Mouse (Mus musculus) hindbrain, embryonic 12.5 days (tissue): ENCODE measurements around the gene Ankrd26. TPM values are rescaled to one million over a fixed set of nuclear protein-coding genes. Genes with fewer than 3 reads are reported as not detected.
A peak's percentile ranks its signal among the peaks of the same experiment; 100 is the strongest.
"Not testable (repeated sequence)": the region's sequence is repeated elsewhere in the genome, so short reads cannot be mapped to it uniquely, and the experiment has no call there.

Experiments
- ATAC-seq: fragments of 200-750 bp; cut with Nextera tagmentation; 2 replicates; pipeline ENCODE4 v1.8.0; 2017; ENCODE audit warnings: moderate TSS enrichment; ENCODE audit not compliant: low FRiP score
- H3K27ac ChIP-seq: fragments of 300-500 bp; sonication (generic); 2 replicates; pipeline ENCODE4 v1.5.1; 2016; ENCODE audit warnings: mild to moderate bottlenecking
- H3K27me3 ChIP-seq: fragments of 300-500 bp; sonication (generic); 2 replicates; pipeline ENCODE4 v1.6.1; 2016; ENCODE audit warnings: mild to moderate bottlenecking
- H3K36me3 ChIP-seq: fragments of 300-500 bp; sonication (generic); 2 replicates; pipeline ENCODE4 v1.6.1; 2016; ENCODE audit warnings: mild to moderate bottlenecking
- H3K4me1 ChIP-seq: fragments of 300-500 bp; sonication (generic); 2 replicates; pipeline ENCODE4 v1.6.1; 2016
- H3K4me2 ChIP-seq: fragments of 300-500 bp; sonication (generic); replicated peaks from 2 replicates; pipeline ENCODE4 v1.6.1; 2016; ENCODE audit warnings: mild to moderate bottlenecking
- H3K4me3 ChIP-seq: fragments of 300-500 bp; sonication (generic); 2 replicates; pipeline ENCODE4 v1.5.1; 2016; ENCODE audit warnings: mild to moderate bottlenecking
- H3K9ac ChIP-seq: fragments of 300-500 bp; sonication (generic); 2 replicates; pipeline ENCODE4 v1.6.1; 2016; ENCODE audit warnings: mild to moderate bottlenecking, moderate library complexity
- H3K9me3 ChIP-seq: fragments of 300-500 bp; sonication (generic); replicated peaks from 2 replicates; pipeline ENCODE4 v1.6.1; 2016; ENCODE audit warnings: mild to moderate bottlenecking
- WGBS: fragments of 180-500 bp; shearing (Covaris S2); methylation state at CpG from one replicate; pipeline ENCODE4 v1.1.7; 2016; 5-methylcytosine and 5-hydroxymethylcytosine counted together
- polyA plus RNA-seq: library from polyadenylated mRNA; unstranded; fragments of >200 nt; fragmentation: Nextera tagmentation; extraction: Ambion mirVana; gene quantifications from 2 replicates; pipeline ENCODE4 v1.2.1, GENCODE M21; 2016

Gene Ankrd26
- polyA plus RNA-seq, 1 experiment from 2014 or later, result 17.3 TPM

- ATAC-seq, result no peak
- H3K9ac ChIP-seq, result no peak overlapping the region
- peaks cover 11% of the 10 kb centered on the region for H3K4me1 ChIP-seq
- no peaks in the 10 kb centered on the region for H3K27me3 ChIP-seq
- H3K36me3 ChIP-seq, result no peaks in the 10 kb centered on the region
- H3K9me3 ChIP-seq, result no peaks in the 10 kb centered on the region
- H3K4me3 ChIP-seq, result no peak overlapping the region
- no peak overlapping the region for H3K27ac ChIP-seq
- WGBS, result 90% methylated on average over 3 of the region's 3 CpGs
- no peak overlapping the region for H3K4me2 ChIP-seq
These were observed 5.8 kb upstream of the Ankrd26 start for GRCm38 (mm10) chr6:118567816-118568215.

GRCm38 (mm10) chr6:118561225-118561624 is 801 bp downstream of the Ankrd26 start:
- Histone ChIP-seq H3K9ac (peak overlapping the region; percentile 83), H3K4me3 (peak overlapping the region; percentile 68), H3K27me3 (no peaks in the 10 kb centered on the region), H3K4me2 (peak overlapping the region; percentile 91), H3K4me1 (peaks cover 30% of the 10 kb centered on the region), H3K27ac (no peak overlapping the region), H3K9me3 (no peaks in the 10 kb centered on the region), H3K36me3 (peaks cover 26% of the 10 kb centered on the region)
- WGBS, result 85% methylated on average over 8 of the region's 8 CpGs
- ATAC-seq, result no peak

GRCm38 (mm10) chr6:118538627-118539026 is 23.4 kb downstream of the Ankrd26 start:
- Histone ChIP-seq H3K27ac (no peak overlapping the region), H3K4me3 (no peak overlapping the region), H3K9me3 (no peaks in the 10 kb centered on the region), H3K36me3 (peaks cover 60% of the 10 kb centered on the region), H3K27me3 (no peaks in the 10 kb centered on the region), H3K9ac (no peak overlapping the region), H3K4me2 (no peak overlapping the region), H3K4me1 (no peaks in the 10 kb centered on the region)
- no peak for ATAC-seq
- 96% methylated on average over 4 of the region's 4 CpGs for WGBS

- peaks cover 53% of the 10 kb centered on the region for H3K36me3 ChIP-seq
- not testable (repeated sequence) for H3K27me3 ChIP-seq, H3K4me2 ChIP-seq, H3K27ac ChIP-seq, H3K9me3 ChIP-seq, H3K4me1 ChIP-seq, H3K4me3 ChIP-seq, H3K9ac ChIP-seq, ATAC-seq
These were observed 24.8 kb downstream of the Ankrd26 start for GRCm38 (mm10) chr6:118537201-118537600.

GRCm38 (mm10) chr6:118535321-118535720 is 26.7 kb downstream of the Ankrd26 start:
- no peak for ATAC-seq
- no peak overlapping the region for H3K4me2 ChIP-seq
- H3K27ac ChIP-seq, result no peak overlapping the region
- no peaks in the 10 kb centered on the region for H3K27me3 ChIP-seq
- no peaks in the 10 kb centered on the region for H3K9me3 ChIP-seq
- H3K4me1 ChIP-seq, result no peaks in the 10 kb centered on the region
- H3K4me3 ChIP-seq, result no peak overlapping the region
- H3K9ac ChIP-seq, result no peak overlapping the region
- 92% methylated on average over 10 of the region's 10 CpGs for WGBS
- H3K36me3 ChIP-seq, result peaks cover 66% of the 10 kb centered on the region

GRCm38 (mm10) chr6:118533381-118533780 is 28.6 kb downstream of the Ankrd26 start:
- peaks cover 65% of the 10 kb centered on the region for H3K36me3 ChIP-seq
- H3K4me3 ChIP-seq, result no peak overlapping the region

GRCm38 (mm10) chr6:118520668-118521067 is 41.4 kb downstream of the Ankrd26 start:
- no peak overlapping the region for H3K27ac ChIP-seq
- 92% methylated on average over 7 of the region's 7 CpGs for WGBS
- H3K36me3 ChIP-seq, result peaks cover 78% of the 10 kb centered on the region
- ATAC-seq, result no peak
- no peak overlapping the region for H3K4me2 ChIP-seq
- no peak overlapping the region for H3K4me3 ChIP-seq
- no peaks in the 10 kb centered on the region for H3K27me3 ChIP-seq
- H3K9me3 ChIP-seq, result no peaks in the 10 kb centered on the region
- no peaks in the 10 kb centered on the region for H3K4me1 ChIP-seq
- no peak overlapping the region for H3K9ac ChIP-seq

More at GRCm38 (mm10) chr6:118533381-118533780, 28.6 kb downstream of the Ankrd26 start:
- H3K27me3 ChIP-seq, result no peaks in the 10 kb centered on the region
- H3K27ac ChIP-seq, result no peak overlapping the region
- ATAC-seq, result no peak
- no peaks in the 10 kb centered on the region for H3K9me3 ChIP-seq
- H3K4me1 ChIP-seq, result no peaks in the 10 kb centered on the region
- WGBS, result 89% methylated on average over 9 of the region's 9 CpGs
- no peak overlapping the region for H3K4me2 ChIP-seq
- no peak overlapping the region for H3K9ac ChIP-seq

- no peaks in the 10 kb centered on the region for H3K9me3 ChIP-seq
- no peak overlapping the region for H3K4me3 ChIP-seq
- peaks cover 69% of the 10 kb centered on the region for H3K36me3 ChIP-seq
- H3K27me3 ChIP-seq, result no peaks in the 10 kb centered on the region
- H3K9ac ChIP-seq, result no peak overlapping the region
- no peak for ATAC-seq
- no peak overlapping the region for H3K4me2 ChIP-seq
- no peaks in the 10 kb centered on the region for H3K4me1 ChIP-seq
- WGBS, result 92% methylated on average over 12 of the region's 12 CpGs
- H3K27ac ChIP-seq, result no peak overlapping the region
These were observed 48.6 kb downstream of the Ankrd26 start for GRCm38 (mm10) chr6:118513335-118514012.

- H3K27me3 ChIP-seq, result no peaks in the 10 kb centered on the region
- 91% methylated on average over 7 of the region's 7 CpGs for WGBS
- peaks cover 33% of the 10 kb centered on the region for H3K36me3 ChIP-seq
- no peak overlapping the region for H3K4me3 ChIP-seq
- no peaks in the 10 kb centered on the region for H3K4me1 ChIP-seq
- ATAC-seq, result no peak
- no peak overlapping the region for H3K9ac ChIP-seq
- no peak overlapping the region for H3K27ac ChIP-seq
- H3K9me3 ChIP-seq, result no peaks in the 10 kb centered on the region
- H3K4me2 ChIP-seq, result no peak overlapping the region
These were observed 63.0 kb downstream of the Ankrd26 start for GRCm38 (mm10) chr6:118499010-118499409.

- Histone ChIP-seq H3K36me3 (no peaks in the 10 kb centered on the region), H3K4me2 (no peak overlapping the region), H3K27me3 (peaks cover 13% of the 10 kb centered on the region), H3K9me3 (no peaks in the 10 kb centered on the region), H3K9ac (no peak overlapping the region), H3K27ac (no peak overlapping the region), H3K4me1 (peaks cover 14% of the 10 kb centered on the region), H3K4me3 (no peak overlapping the region)
- 87% methylated on average over 1 of the region's 1 CpGs for WGBS
- no peak for ATAC-seq
These were observed 79.9 kb downstream of the Ankrd26 start for GRCm38 (mm10) chr6:118482125-118482524.

- Histone ChIP-seq H3K27ac (peak within 1 kb of the TSS; percentile 82), H3K4me3 (peak within 1 kb of the TSS; percentile 50), H3K4me2 (peak within 1 kb of the TSS; percentile 63), H3K27me3 (peaks cover 16% of the 10 kb centered on the region), H3K4me1 (peaks cover 20% of the 10 kb centered on the region), H3K9me3 (no peaks in the 10 kb centered on the region), H3K9ac (peak within 1 kb of the TSS; percentile 71), H3K36me3 (no peaks in the 10 kb centered on the region)
- WGBS, result under 1% methylated on average over 43 of the region's 57 CpGs
- peak; percentile 95 for ATAC-seq
These were observed 82.9 kb downstream of the Ankrd26 start, which contains the start of gene Zfp9 for GRCm38 (mm10) chr6:118478957-118479708. Gene Zfp9, minus strand, starts transcription at chr6:118479320.

- H3K27ac ChIP-seq, result peak overlapping the region; percentile 82; the same call in 1 of the 2 replicates
- no peak for ATAC-seq
- peaks cover 16% of the 10 kb centered on the region for H3K27me3 ChIP-seq
- H3K4me3 ChIP-seq, result peak overlapping the region; percentile 50
- H3K4me1 ChIP-seq, result peaks cover 20% of the 10 kb centered on the region
- WGBS, result 16% methylated on average over 10 of the region's 10 CpGs
- H3K9me3 ChIP-seq, result no peaks in the 10 kb centered on the region
- peak overlapping the region; percentile 63 for H3K4me2 ChIP-seq
- H3K9ac ChIP-seq, result peak overlapping the region; percentile 71
- H3K36me3 ChIP-seq, result no peaks in the 10 kb centered on the region
These were observed 83.9 kb downstream of the Ankrd26 start for GRCm38 (mm10) chr6:118477875-118478785.
